Mouse (Mus musculus): ENCODE results near the gene Tango6. TPM values are rescaled to one million over a fixed set of nuclear protein-coding genes. Genes with fewer than 3 reads are reported as not detected.

Tango6 gene
- 1.5 and 1.7 TPM in 2 replicates for polyA plus RNA-seq (2012; rRNA removed)

GRCm38 (mm10) chr8:106682971-106683668 lies at the start of gene Tango6:
TSS of gene Tango6 (plus strand) at chr8:106683068.

GRCm38 (mm10) chr8:106870051-106870450 lies 187.2 kb downstream of the Tango6 start, which contains the start of gene Has3:
TSS of gene Has3 (plus strand) at chr8:106870242.

GRCm38 (mm10) chr8:106893481-106894156 lies 210.8 kb downstream of the Tango6 start, which contains the start of gene Utp4:
TSS of gene Utp4 (plus strand) at chr8:106893636.

Other genes starting within 250 kb of the Tango6 start
- gene 6030452D12Rik, start 182.5 kb upstream of the Tango6 start, polyA plus RNA-seq (2012; rRNA removed), result not detected in 2 replicates
- 1.3 TPM in 2 replicates for gene Cdh3, start 172.2 kb upstream of the Tango6 start, polyA plus RNA-seq (2012; rRNA removed)
- gene Gm10073, start 109.6 kb upstream of the Tango6 start, polyA plus RNA-seq (2012; rRNA removed), result 43.6 and 54.2 TPM in 2 replicates
- gene Cdh1, start 79.7 kb upstream of the Tango6 start, polyA plus RNA-seq (2012; rRNA removed), result 9.9 and 11.5 TPM in 2 replicates
- 0.03 and 0.07 TPM in 2 replicates for gene Has3, start 187.2 kb downstream of the Tango6 start, polyA plus RNA-seq (2012; rRNA removed)
- gene Utp4, start 210.6 kb downstream of the Tango6 start, polyA plus RNA-seq (2012; rRNA removed), result 23.5 and 30.2 TPM in 2 replicates